Mouse (Mus musculus) kidney, embryonic 15.5 days (tissue): ENCODE data around the gene Ednrb. TPM values are rescaled to one million over a fixed set of nuclear protein-coding genes. Genes with fewer than 3 reads are reported as not detected.

Experiments
- ATAC-seq: fragments of 200-750 bp; cut with Nextera tagmentation; replicated peaks from 2 replicates; pipeline ENCODE4 v1.8.0; 2017; ENCODE audit warnings: moderate TSS enrichment; ENCODE audit not compliant: low FRiP score
- H3K27ac ChIP-seq: fragments of 300-500 bp; sonication (generic); 2 replicates; pipeline ENCODE4 v1.5.1; 2015; ENCODE audit warnings: mild to moderate bottlenecking, inconsistent platforms
- H3K27me3 ChIP-seq: fragments of 300-500 bp; sonication (generic); 2 replicates; pipeline ENCODE4 v1.6.1; 2015; ENCODE audit warnings: inconsistent platforms
- H3K36me3 ChIP-seq: fragments of 300-500 bp; sonication (generic); 2 replicates; pipeline ENCODE4 v1.6.1; 2015; ENCODE audit warnings: inconsistent platforms
- H3K4me1 ChIP-seq: fragments of 300-500 bp; sonication (generic); 2 replicates; pipeline ENCODE4 v1.6.1; 2015; ENCODE audit warnings: inconsistent platforms
- H3K4me2 ChIP-seq: fragments of 300-500 bp; sonication (generic); 2 replicates; pipeline ENCODE4 v1.6.1; 2015; ENCODE audit warnings: moderate library complexity, mild to moderate bottlenecking, inconsistent platforms
- H3K4me3 ChIP-seq: fragments of 300-500 bp; sonication (generic); replicated peaks from 2 replicates; pipeline ENCODE4 v1.5.1; 2015; ENCODE audit warnings: mild to moderate bottlenecking, inconsistent platforms
- H3K9ac ChIP-seq: fragments of 300-500 bp; sonication (generic); 2 replicates; pipeline ENCODE4 v1.6.1; 2015; ENCODE audit warnings: mild to moderate bottlenecking, inconsistent platforms
- H3K9me3 ChIP-seq: fragments of 300-500 bp; sonication (generic); replicated peaks from 2 replicates; pipeline ENCODE4 v1.6.1; 2016; ENCODE audit warnings: inconsistent platforms
- WGBS: fragments of 180-500 bp; shearing (Covaris S2); methylation state at CpG from one replicate; pipeline ENCODE4 v1.1.7; 2015; ENCODE audit warnings: mixed read lengths; 5-methylcytosine and 5-hydroxymethylcytosine counted together
- polyA plus RNA-seq: library from polyadenylated mRNA; unstranded; fragments of >200 nt; fragmentation: Nextera tagmentation; extraction: Ambion mirVana; gene quantifications from 2 replicates; pipeline ENCODE4 v1.2.1, GENCODE M21; 2015

Ednrb gene
- polyA plus RNA-seq, 1 experiment from 2014 or later, result 47.2 TPM

DNA sequence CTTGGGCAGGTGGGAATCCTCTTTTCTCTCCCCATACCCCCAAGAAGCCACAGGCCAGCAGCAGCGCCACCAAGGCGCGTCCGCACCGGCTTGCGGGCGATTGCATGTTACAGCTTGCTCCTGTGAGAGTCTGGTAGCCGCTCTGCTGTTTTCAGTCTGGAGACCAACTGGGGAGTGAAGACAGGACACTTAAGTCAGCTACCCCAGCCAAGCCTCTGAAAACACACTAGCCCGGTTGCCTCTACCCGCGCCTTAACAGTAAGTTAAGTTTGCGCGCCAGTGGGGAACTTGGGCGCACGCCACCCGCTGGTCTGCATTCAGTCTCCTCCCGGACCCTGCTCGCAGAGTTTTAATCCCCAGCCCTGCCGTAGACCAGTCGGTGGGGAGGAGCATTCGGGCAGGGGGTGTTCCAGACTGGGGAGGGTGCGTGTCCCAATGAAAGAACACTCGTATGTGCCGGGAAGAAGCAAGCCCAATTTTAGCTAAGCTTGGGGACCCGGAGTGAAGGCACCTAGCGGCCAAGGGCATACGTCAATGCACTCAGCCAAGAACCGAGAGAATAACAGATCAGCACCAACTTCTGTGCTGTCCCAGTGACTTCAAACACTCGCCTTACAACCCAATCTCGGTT, 716 bp downstream of the Ednrb start:
- Histone ChIP-seq H3K4me2 (peak overlapping the region; percentile 95), H3K36me3 (no peaks in the 10 kb centered on the region), H3K27me3 (peaks cover 31% of the 10 kb centered on the region; the same call in 1 of the 2 replicates), H3K9me3 (no peaks in the 10 kb centered on the region), H3K4me3 (peak overlapping the region; percentile 55), H3K27ac (peak overlapping the region; percentile 73), H3K9ac (peak overlapping the region; percentile 54), H3K4me1 (peaks cover 15% of the 10 kb centered on the region)
- WGBS, result under 1% methylated on average over 30 of the region's 30 CpGs
- ATAC-seq, result peak; percentile 77

DNA sequence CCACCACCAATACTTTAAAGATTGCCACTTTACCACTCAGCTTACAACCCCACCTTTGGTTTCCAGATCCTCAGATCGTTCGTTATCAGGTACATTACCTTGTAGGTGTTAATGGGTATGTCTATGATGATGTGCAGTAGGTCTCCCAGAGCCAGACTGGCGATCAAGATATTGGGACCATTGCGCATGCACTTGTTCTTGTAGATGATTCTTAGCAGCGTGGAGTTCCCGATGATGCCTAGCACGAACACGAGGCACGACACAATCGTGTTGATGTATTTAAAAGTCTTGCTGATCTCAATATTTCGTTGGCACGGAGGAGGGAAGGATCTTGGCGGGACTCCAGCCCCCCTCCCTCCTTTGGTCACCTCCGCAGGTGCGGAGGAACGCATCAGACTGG, 1.3 kb downstream of the Ednrb start:
- peak overlapping the region; percentile 54 for H3K9ac ChIP-seq
- H3K4me2 ChIP-seq, result peak overlapping the region; percentile 95
- ATAC-seq, result peak; percentile 14; the same call in 1 of the 2 replicates
- H3K27me3 ChIP-seq, result peaks cover 31% of the 10 kb centered on the region; the same call in 1 of the 2 replicates
- no peaks in the 10 kb centered on the region for H3K9me3 ChIP-seq
- 13% methylated on average over 16 of the region's 16 CpGs for WGBS
- no peak overlapping the region for H3K27ac ChIP-seq
- no peaks in the 10 kb centered on the region for H3K36me3 ChIP-seq
- H3K4me1 ChIP-seq, result peaks cover 15% of the 10 kb centered on the region
- H3K4me3 ChIP-seq, result peak overlapping the region; percentile 55

GRCm38 (mm10) chr14:103840436-103840835, 3.8 kb downstream of the Ednrb start:
- H3K27ac ChIP-seq, result no peak overlapping the region

GRCm38 (mm10) chr14:103838887-103839286, 5.3 kb downstream of the Ednrb start:
- Histone ChIP-seq H3K4me3 (no peak overlapping the region), H3K9me3 (no peaks in the 10 kb centered on the region), H3K4me1 (peaks cover 24% of the 10 kb centered on the region), H3K27me3 (peaks cover 18% of the 10 kb centered on the region; the same call in 1 of the 2 replicates), H3K36me3 (no peaks in the 10 kb centered on the region), H3K27ac (no peak overlapping the region), H3K9ac (no peak overlapping the region), H3K4me2 (no peak overlapping the region)
- WGBS, result 67% methylated on average over 5 of the region's 5 CpGs
- ATAC-seq, result no peak

More at GRCm38 (mm10) chr14:103840436-103840835, 3.8 kb downstream of the Ednrb start:
- 0 out of 2 replicates have a peak overlapping the region, but pooled peaks have one; percentile 4 for H3K4me3 ChIP-seq
- peaks cover 21% of the 10 kb centered on the region for H3K4me1 ChIP-seq
- no peaks in the 10 kb centered on the region for H3K36me3 ChIP-seq
- H3K27me3 ChIP-seq, result peaks cover 30% of the 10 kb centered on the region; the same call in 1 of the 2 replicates
- no peaks in the 10 kb centered on the region for H3K9me3 ChIP-seq
- WGBS, result 74% methylated on average over 2 of the region's 2 CpGs
- ATAC-seq, result no peak
- H3K4me2 ChIP-seq, result peak overlapping the region; percentile 95; the same call in 1 of the 2 replicates
- no peak overlapping the region for H3K9ac ChIP-seq

- Histone ChIP-seq H3K27me3 (no peaks in the 10 kb centered on the region), H3K4me3 (no peak overlapping the region), H3K4me1 (peaks cover 17% of the 10 kb centered on the region), H3K36me3 (no peaks in the 10 kb centered on the region), H3K9me3 (no peaks in the 10 kb centered on the region), H3K9ac (no peak overlapping the region), H3K27ac (no peak overlapping the region), H3K4me2 (no peak overlapping the region)
- 22% methylated on average over 7 of the region's 7 CpGs for WGBS
- peak; percentile 65 for ATAC-seq
Observed at GRCm38 (mm10) chr14:103834589-103834988, 9.6 kb downstream of the Ednrb start.

DNA sequence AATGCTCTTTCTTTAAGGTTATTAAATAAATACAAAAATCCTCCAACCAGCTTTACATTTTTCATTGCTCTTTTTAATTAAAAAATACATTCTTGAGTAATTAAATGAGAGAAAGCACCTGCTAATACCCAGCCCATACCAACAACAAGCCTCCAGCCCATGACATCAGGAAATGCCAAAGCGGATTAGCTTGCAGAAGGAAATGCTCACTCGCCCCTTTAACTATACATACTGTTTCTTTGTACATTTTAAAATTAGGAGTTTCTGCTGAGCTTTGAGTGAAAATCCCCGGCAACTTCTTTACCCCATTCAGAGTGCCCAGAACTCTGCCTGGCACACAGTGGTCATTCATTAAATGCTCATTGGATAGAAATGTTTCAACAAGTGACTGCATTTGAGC, 10.1 kb downstream of the Ednrb start:
- Histone ChIP-seq H3K9ac (no peak overlapping the region), H3K27ac (no peak overlapping the region), H3K4me2 (no peak overlapping the region), H3K9me3 (no peaks in the 10 kb centered on the region), H3K36me3 (no peaks in the 10 kb centered on the region), H3K27me3 (no peaks in the 10 kb centered on the region), H3K4me3 (no peak overlapping the region), H3K4me1 (peaks cover 17% of the 10 kb centered on the region)
- 58% methylated on average over 3 of the region's 3 CpGs for WGBS
- no peak for ATAC-seq

GRCm38 (mm10) chr14:103832472-103832871, 11.7 kb downstream of the Ednrb start:
- Histone ChIP-seq H3K4me2 (no peak overlapping the region), H3K27me3 (no peaks in the 10 kb centered on the region), H3K4me1 (peaks cover 17% of the 10 kb centered on the region), H3K27ac (no peak overlapping the region), H3K4me3 (no peak overlapping the region), H3K36me3 (no peaks in the 10 kb centered on the region), H3K9me3 (no peaks in the 10 kb centered on the region), H3K9ac (no peak overlapping the region)
- 0 out of 2 replicates have a peak, but pooled peaks have one; percentile 35 for ATAC-seq
- 52% methylated on average over 4 of the region's 4 CpGs for WGBS

DNA sequence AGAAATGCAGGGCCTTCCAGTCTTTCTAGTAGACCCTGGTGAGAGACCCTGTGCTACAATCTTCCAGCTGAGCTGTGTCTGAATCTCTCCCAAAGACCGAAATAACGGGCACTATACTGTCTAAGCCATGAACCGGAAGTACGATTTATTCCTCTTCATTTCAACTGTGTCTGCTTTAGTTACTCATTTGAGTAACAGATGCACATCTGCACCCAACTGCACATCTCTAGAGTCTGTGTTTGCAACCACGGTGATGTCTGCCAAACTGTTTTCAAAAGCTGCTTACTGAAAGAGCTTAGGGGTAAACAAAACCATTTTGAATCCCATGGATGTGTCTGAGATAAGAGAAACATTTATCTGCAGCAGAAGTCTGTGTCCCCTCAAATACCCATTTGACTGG, 13.2 kb downstream of the Ednrb start:
- Histone ChIP-seq H3K4me3 (no peak overlapping the region), H3K4me1 (peaks cover 11% of the 10 kb centered on the region), H3K27me3 (no peaks in the 10 kb centered on the region), H3K27ac (no peak overlapping the region), H3K4me2 (no peak overlapping the region), H3K36me3 (no peaks in the 10 kb centered on the region), H3K9me3 (no peaks in the 10 kb centered on the region), H3K9ac (no peak overlapping the region)
- WGBS, result 67% methylated on average over 5 of the region's 5 CpGs
- no peak for ATAC-seq

- Histone ChIP-seq H3K4me3 (no peak overlapping the region), H3K4me2 (no peak overlapping the region), H3K9me3 (no peaks in the 10 kb centered on the region), H3K27ac (no peak overlapping the region), H3K4me1 (0 out of 2 replicates have a peak, but pooled peaks cover 7% of the 10 kb centered on the region), H3K9ac (no peak overlapping the region), H3K36me3 (no peaks in the 10 kb centered on the region), H3K27me3 (no peaks in the 10 kb centered on the region)
- 90% methylated on average over 9 of the region's 9 CpGs for WGBS
- ATAC-seq, result no peak
Observed at GRCm38 (mm10) chr14:103826343-103826742, 17.9 kb downstream of the Ednrb start.

DNA sequence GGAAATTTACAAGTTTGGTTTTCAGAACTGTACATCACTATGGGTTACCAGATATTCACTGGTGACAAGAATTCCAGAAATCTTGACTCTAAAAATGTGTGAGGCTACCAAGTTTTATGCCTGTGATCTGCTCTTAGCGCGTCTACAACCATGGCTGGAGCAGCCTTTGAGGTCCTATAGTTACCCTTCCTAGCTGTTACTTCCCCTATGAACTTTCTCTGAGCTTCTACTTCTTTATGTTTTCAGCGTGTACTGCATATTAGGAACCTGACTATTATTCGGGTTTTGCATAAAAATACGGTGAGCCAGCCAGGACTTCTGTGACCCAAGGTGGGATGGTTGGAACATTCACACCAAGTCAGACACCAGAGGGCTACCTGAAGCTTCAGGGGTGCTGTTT, 18.3 kb downstream of the Ednrb start:
- ATAC-seq, result no peak
- Histone ChIP-seq H3K27me3 (no peaks in the 10 kb centered on the region), H3K36me3 (no peaks in the 10 kb centered on the region), H3K4me2 (no peak overlapping the region), H3K9me3 (no peaks in the 10 kb centered on the region), H3K27ac (no peak overlapping the region), H3K9ac (no peak overlapping the region), H3K4me3 (no peak overlapping the region), H3K4me1 (0 out of 2 replicates have a peak, but pooled peaks cover 7% of the 10 kb centered on the region)
- WGBS, result 96% methylated on average over 5 of the region's 5 CpGs

GRCm38 (mm10) chr14:103823501-103823900, 20.7 kb downstream of the Ednrb start:
- H3K9ac ChIP-seq, result no peak overlapping the region
- H3K4me2 ChIP-seq, result no peak overlapping the region
- H3K9me3 ChIP-seq, result no peaks in the 10 kb centered on the region
- no peak overlapping the region for H3K4me3 ChIP-seq
- H3K27ac ChIP-seq, result no peak overlapping the region
- H3K27me3 ChIP-seq, result no peaks in the 10 kb centered on the region
- WGBS, result 25% methylated on average over 7 of the region's 7 CpGs
- H3K36me3 ChIP-seq, result no peaks in the 10 kb centered on the region
- H3K4me1 ChIP-seq, result 0 out of 2 replicates have a peak, but pooled peaks cover 7% of the 10 kb centered on the region
- no peak for ATAC-seq

DNA sequence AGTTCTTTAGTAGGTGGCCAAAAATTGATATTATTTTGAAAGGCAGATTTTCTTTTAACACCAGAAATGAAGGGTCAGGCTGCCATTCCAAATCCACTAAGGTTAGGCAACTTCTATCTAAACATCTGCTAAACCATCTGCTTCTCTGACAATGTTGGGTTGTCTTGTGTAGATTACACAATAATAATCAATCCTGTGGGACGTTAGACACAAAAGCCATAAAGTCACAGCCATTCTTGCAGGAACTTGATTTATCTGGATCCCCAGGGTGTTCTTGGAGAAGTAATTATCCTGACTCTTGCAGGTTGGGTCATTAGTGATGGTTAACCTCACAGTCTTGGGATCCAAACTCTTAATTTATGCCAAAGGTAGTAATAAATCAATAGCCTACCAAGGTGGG, 21.6 kb downstream of the Ednrb start:
- Histone ChIP-seq H3K9me3 (no peaks in the 10 kb centered on the region), H3K9ac (no peak overlapping the region), H3K27ac (no peak overlapping the region), H3K36me3 (no peaks in the 10 kb centered on the region), H3K27me3 (no peaks in the 10 kb centered on the region), H3K4me3 (no peak overlapping the region), H3K4me1 (0 out of 2 replicates have a peak, but pooled peaks cover 7% of the 10 kb centered on the region), H3K4me2 (no peak overlapping the region)
- ATAC-seq, result no peak
- 10% methylated on average over 1 of the region's 1 CpGs for WGBS
